Mouse (Mus musculus) skeletal muscle tissue, adult 2 months (tissue): ENCODE data around the gene Gtpbp3.
A peak's percentile ranks its signal among the peaks of the same experiment; 100 is the strongest.

ENCODE experiments used
- DNase-seq: peaks from one replicate; pipeline ENCODE4 v3.0.0-alpha.2; 2012; ENCODE audit warnings: low read depth, low spot score

The Gtpbp3 gene

GRCm38 (mm10) chr8:71470146-71470912, 17.6 kb upstream of the Gtpbp3 start:
- DNase-seq: no peak

DNA sequence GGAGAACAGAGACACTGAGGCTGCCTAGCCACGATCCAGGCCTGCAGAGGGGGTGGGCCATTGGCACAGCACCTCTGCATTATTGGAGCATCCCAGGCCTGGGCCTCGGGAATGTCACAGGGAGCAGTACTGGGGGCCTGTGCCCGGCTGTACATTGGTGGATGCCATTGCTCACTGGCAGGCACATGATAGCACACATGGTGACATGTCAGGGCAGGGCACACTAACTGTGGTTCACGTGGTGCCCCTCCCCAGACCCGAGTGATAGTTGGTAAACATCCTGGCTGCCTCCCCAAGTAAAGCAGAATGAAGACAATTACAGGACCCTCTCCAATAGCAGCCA, 17.0 kb upstream of the Gtpbp3 start:
- no peak for DNase-seq

- DNase-seq: no peak
Observed at GRCm38 (mm10) chr8:71471861-71472260, 16.0 kb upstream of the Gtpbp3 start.

DNA sequence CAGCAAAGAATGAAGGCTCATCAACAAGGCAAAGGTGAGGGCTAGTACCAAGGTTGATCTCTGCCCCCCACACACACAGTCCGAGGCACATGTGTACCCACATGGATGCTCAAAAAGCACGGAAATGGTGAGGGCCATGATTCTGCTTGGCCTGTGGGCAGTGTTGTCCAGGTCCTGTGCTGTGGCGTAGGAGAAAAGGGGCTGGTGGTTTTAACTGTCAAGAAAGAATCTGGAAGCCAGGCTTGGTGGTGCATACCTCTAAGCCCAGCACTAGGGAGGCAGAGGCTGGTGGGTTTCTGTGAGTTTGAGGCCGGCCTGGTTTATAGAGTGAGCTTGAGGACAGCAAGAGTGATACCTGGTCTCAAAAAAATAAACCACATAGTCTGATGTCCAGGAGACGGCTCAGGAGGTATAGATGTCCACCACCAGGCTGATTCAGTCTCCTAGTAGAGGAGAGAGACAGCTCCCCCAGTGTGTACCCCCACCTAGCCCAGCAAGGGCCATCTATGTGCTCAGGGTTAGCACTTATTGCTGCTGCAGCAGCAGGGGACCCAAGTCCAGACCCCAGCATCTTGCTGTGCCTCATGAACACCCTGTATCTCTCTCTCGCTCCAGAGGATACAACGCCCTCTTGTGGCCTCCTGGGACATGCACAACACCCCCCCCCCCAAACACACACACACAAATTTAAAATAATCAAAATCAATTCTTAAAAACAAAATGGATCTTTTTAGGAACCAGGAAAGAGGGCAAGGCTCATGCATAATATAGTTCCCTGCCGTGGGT, 15.1 kb upstream of the Gtpbp3 start:
- DNase-seq: no peak

DNA sequence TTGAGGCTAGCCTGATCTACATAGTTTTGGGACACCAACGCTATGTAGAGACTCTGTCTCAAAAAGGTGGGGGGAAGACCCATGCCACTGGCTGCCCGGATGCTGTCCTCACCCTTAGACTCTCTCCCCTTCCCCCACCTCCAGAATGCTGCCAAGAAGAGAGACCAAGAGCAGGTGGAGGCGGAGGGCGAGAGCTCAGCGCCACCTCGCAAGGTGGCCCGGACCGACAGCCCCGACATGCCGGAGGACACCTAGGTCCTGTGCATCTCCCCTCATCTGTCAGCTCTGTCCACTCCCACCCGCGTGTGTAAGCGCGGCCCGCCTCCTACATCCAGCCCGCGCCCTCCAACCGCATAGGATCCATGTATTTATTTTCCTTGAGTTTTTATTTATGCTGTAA, 13.6 kb upstream of the Gtpbp3 start:
- no peak for DNase-seq

- DNase-seq: no peak
Observed at GRCm38 (mm10) chr8:71474785-71475701, 12.9 kb upstream of the Gtpbp3 start.

- DNase-seq: no peak
Observed at GRCm38 (mm10) chr8:71475702-71476075, 12.2 kb upstream of the Gtpbp3 start.

- no peak for DNase-seq
Observed at GRCm38 (mm10) chr8:71476099-71476940, 11.6 kb upstream of the Gtpbp3 start.

DNA sequence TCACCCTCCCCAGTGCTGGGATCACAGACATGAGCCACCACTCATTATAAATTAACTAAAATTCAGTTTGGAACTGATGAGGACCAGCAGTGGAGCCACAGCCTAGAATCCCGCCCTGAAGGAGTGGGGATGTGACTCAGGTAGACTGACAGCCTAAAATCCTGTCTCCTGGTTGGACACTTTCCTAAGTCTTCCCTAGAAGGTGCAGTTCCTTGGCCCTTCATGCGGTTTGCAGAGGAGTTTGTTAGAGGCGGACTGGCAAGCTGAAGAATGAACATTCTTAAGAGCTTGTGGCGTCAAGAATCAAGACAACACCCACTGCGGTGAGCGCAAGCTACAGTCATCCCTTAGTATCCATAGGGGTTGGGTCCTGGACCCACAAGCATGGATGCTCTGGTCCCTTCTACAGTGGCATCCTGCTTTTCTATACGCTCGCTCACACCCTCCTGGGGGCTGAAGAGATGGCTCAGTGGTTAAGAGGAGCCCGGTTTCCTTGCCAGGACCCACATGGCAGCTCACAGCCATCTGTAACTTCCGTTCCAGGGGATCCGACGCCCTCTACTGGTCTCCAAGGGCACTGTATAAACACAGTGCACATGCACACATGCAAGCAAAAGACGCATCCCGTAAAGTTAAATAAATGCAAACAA, 10.6 kb upstream of the Gtpbp3 start:
- no peak for DNase-seq

DNA sequence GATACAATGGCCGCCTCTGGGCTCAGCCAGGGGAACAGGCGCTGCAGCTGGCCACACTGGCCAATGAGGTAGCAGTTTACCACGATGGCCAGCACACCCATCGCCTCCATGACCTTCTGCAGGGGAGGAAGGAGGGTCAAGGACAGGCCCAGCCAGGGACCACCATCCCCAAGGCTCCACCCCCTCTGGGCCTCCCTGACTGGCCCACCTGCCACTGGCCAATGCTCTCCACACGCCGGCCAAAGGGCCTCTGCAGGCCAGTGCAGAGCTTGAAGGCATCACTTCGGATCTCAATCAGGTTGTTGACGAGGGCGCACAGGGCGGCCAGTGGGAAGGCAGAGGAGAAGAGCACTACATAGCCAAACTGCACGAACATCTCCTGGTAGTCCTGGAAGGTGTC, 9.0 kb upstream of the Gtpbp3 start:
- DNase-seq: no peak

DNA sequence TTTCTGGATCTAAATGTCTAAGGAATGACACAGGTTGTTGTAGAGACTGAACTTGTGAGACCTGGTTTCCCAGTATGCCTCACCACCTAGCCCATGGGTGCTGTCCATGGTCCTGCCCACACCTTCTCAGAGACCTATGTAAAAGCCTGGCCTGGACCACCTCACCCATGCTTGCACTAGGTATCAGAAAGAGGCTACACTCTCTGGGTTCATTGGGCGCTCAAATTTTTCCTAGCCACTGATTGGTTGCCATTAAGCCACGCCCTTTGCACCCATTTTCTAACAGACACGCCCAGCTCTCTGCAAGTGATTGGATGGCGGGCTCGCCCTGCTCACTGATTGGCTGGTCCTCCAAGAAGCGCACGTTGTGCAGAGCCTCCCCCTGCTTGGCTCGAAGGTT, 4.0 kb upstream of the Gtpbp3 start:
- no peak for DNase-seq

GRCm38 (mm10) chr8:71484736-71485135, 3.2 kb upstream of the Gtpbp3 start:
- no peak for DNase-seq

DNA sequence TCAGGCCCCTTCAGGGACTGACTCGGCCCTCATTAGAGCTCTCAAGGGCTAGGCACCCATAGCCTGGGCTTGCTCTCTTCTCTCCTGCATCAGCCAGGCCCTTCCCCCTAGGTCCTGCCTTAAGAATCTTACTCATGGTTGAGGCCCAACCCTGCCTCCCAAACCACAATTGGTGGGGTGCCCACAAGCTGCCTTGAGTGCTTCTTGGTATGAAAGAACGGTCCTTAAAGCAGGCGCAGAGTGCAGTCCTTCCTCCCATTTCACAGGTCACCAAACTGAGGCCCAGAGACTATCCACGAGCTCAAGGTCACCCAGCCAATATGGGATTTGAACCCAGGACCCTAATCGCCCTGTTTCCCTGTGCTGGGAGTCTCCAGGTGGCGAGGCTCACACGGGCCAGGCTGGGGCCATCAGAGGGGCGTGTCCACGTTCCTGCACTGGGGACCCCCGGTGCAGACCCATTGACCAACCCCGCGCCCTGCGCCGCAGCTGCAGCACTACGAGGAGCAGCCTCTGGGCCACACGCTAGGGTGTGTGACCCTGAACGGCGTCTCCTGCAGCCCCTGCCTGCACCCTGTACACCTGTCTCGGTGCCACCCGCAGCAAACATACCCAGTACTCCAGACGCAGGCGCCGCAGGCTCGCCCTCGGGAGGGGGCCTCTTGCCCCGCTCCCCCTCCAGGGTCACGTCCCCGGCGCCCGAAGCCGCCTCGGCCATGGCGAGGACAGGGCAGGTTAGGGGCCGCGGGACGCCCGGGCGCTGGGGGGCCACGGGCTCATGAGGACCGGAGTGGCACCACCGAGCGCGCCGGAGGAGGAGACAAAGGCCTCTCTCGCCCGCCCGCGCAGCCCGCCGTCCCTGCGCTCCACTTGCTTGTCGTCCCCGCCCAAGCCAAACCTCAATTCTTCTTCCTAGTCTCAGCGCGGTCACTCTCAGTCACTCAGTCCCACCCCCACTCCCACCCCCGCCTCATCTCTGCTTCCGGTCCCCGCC, 2.5 kb upstream of the Gtpbp3 start, which contains the start of gene Ano8:
Gene Ano8, minus strand, starts transcription at position 822 of the 994 bp plus-strand sequence.
- no peak for DNase-seq

GRCm38 (mm10) chr8:71486136-71486529, 1.8 kb upstream of the Gtpbp3 start:
- no peak for DNase-seq

DNA sequence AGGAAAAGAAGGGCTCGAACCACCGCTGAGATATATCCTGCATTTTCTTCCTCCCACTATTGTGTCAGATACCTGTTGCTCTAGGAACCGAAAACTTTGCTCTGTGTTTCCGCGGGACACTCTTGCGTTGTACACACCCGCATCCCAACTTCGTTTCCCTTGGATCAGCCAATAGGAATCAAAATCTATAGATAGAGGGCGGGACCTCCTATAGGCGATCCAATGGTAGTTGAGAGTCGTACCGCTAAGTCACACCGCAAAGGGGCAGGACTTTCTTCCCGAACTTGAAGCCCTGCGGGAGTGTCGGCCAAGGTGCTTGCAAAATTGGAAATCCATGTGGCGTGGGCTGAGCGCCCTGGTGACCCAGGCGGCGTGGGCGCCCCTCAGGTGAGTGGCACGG, 551 bp downstream of the Gtpbp3 start:
- peak; percentile 94 for DNase-seq

DNA sequence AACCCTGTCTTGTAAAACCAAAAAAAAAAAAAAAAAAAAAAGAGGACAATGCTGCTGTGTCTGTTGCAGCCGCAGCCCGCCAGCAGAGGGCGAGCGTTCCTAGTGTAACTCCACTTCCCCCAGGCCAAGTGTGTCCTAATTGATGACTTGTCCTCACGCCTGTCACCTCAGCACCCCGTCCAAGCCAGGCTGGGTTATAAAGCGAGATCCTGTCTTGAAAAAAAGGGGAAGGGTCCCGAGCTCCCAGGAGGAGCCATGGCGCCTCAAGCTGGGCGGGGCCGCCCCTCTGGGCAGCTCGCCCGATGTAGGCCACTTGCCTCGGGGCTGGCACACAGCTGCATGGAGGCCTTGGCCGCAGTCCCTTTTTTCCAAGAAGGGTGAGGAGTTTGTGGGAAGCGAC, 7.1 kb downstream of the Gtpbp3 start:
- DNase-seq: peak; percentile 77

GRCm38 (mm10) chr8:71495811-71496210, 7.9 kb downstream of the Gtpbp3 start:
- DNase-seq: no peak

DNA sequence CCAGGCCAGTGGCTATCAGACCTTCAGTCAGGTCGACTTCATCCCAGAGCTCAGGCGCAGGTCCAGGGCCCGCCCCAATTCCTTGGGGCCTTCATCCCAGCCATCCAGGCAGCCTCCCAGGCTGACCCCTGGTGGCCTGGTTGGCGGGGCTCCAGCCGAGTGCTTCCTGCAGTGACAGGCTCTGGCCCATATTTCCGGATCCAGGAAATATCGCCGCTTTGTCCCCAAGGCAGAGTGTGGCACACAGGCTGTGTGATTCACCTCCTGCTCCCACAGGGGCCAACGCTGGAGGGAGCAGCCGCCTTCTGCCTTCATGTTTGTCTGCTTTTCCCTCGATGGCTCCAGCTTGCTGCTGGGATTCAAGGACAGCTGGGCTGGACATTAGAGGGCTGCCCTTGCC, 8.6 kb downstream of the Gtpbp3 start:
- peak; percentile 82 for DNase-seq

- DNase-seq: no peak
Observed at GRCm38 (mm10) chr8:71497077-71497645, 9.3 kb downstream of the Gtpbp3 start.
